Mouse (Mus musculus) urinary bladder, postnatal 36 days (tissue): ENCODE measurements around the gene Ranbp9.
"Not testable (repeated sequence)": the region's sequence is repeated elsewhere in the genome, so short reads cannot be mapped to it uniquely, and the experiment has no call there.

Experiments
- DNase-seq, 2 experiments: peaks; one replicate each; pipeline ENCODE4 v3.0.0; 2022; ENCODE audit warnings: low spot score in 2 of 2, mixed read lengths in 1 of 2

The Ranbp9 gene

DNA sequence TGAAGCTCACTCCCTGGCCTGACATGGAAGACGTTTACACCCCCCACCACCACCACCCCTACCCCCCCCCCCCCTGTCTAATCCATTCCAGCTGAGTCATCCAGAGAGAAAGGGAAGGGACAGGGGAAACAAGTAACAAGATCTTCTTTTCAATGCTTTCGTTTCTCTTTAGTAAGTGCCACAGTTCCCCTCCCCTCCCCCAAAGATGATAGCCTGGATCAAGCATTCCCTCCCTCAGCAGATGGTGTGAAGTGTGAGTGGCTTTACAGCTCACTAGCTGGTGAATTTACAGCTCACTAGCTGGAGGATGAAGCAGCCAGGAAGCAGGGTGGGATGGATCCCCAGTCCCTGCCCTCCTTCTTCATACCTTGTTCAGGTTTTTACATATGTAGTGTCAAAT, 15.6 kb upstream of the Ranbp9 start:
- no peak for DNase-seq

GRCm38 (mm10) chr13:43495645-43496044, 14.6 kb upstream of the Ranbp9 start:
- DNase-seq = no peak

DNA sequence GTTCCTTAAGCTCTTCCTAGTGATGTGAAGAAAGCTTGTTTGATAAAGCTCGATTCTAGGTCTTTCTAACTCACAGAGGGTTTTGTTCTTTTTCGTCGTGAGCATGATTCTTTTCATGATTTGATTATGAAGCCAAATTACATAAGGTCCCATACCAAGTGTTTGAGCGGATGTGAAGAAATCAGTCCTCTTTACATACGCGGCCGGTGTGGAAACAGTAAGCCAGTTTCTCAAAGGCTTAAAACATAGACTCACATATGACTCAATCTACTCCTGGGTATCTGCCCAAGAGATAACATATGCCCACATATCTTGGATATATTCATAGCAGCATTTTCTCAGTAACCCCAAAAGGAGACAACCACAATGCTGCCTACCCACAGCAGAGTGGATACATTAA, 12.6 kb upstream of the Ranbp9 start:
- DNase-seq = no peak

DNA sequence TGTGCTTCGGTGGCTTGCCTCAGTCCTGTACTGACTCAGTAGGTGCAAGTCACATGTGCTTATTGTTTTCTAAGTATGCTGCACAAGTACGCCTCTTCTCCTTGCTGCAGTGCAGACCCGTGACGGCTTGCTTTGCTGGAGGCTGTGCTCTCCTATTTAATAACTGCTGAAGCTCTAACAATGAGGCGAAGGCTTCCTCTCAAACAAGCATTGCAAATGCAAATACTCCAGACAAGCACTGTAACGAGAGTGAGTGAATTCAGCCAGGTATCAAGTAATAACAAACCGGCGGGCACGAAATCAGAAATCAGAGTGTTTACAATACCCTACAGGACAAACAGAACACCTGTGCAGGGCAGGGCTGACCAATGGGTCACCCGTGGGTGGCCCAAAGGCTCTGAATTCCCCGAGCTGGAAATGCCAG, 12.0 kb upstream of the Ranbp9 start:
- no peak for DNase-seq

GRCm38 (mm10) chr13:43486501-43487213, 5.6 kb upstream of the Ranbp9 start:
- no peak for DNase-seq

GRCm38 (mm10) chr13:43485278-43485976, 4.3 kb upstream of the Ranbp9 start:
- DNase-seq = no peak

DNA sequence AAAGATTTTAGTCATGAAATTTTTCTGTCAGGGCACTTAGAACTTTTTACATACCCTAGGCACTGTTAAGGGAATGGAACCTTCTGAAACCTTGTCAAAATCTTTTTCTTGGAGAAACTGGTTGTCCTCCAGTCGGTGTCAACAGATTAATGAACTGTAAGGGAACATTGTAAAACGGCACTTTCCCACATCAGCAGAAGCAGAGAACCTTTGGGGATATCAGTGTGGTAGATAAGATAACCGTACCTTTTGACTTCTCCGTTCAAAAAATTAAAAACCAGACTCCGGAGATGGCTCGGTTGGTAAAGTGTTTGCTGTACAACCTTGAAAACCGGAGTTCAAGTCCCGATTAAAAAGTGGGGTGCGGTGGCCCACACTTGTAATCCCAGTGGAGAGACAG, 1.7 kb upstream of the Ranbp9 start:
- no peak for DNase-seq

GRCm38 (mm10) chr13:43481859-43482245, 770 bp upstream of the Ranbp9 start:
- no peak for DNase-seq

- DNase-seq = no peak
Observed at GRCm38 (mm10) chr13:43480595-43480956, 506 bp downstream of the Ranbp9 start.

- peak; percentile 26 for DNase-seq
Observed at GRCm38 (mm10) chr13:43479767-43480571, 1.1 kb downstream of the Ranbp9 start.

DNA sequence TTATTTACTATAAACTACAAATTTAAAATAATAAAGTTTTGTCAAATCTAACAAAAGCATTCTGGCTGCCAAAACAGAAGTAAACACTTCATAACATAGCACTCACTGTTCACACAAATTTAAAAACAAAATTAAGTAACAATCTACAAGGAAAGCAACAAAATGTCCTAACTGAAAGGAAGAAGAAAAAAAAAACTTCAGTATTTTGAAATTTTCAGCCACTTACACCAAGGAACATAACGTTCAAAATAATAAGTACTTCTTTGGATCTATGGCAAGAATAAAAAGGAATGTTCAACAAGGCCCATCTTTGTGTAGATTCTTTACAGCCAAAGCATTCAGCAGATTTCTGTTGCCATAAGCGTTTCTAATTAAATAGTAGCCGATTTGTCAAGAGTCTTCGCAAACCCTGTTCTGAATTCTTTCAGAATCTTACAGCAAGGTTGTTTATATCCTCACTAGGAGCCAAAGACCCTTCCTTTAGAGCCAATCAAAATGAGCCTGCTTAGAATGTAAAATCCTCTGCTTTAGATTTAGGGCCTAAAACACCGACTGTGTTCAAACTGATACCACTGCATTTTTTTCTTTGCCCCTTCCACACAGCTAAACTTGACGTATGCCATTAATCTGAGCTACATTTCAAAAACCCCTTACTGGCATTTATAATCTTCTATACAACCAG, 1.9 kb downstream of the Ranbp9 start:
- DNase-seq = no peak

GRCm38 (mm10) chr13:43478586-43478985, 2.5 kb downstream of the Ranbp9 start:
- DNase-seq = peak; percentile 20 to 33

GRCm38 (mm10) chr13:43477098-43477697, 3.9 kb downstream of the Ranbp9 start:
- no peak for DNase-seq

- DNase-seq = no peak
Observed at GRCm38 (mm10) chr13:43476226-43476625, 4.9 kb downstream of the Ranbp9 start.

DNA sequence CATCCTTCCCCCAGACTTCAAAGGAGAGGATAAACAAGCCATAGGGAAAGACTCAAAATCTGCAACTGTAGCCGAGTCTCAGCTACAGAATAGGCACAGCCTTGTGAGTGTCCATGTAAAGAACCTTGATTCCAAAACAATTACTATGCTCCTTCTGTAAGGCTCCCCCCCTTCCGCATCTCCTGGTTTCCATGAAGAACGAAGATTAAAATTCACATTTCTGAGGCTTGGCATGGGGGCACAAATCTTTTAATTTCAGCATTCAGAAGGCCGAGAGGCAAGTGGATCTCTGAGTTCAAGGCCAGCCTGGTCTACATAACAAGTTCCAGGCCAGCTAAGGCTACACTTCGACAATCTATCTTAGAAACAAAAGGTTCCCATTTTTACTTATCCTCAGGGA, 6.4 kb downstream of the Ranbp9 start:
- DNase-seq = no peak

DNA sequence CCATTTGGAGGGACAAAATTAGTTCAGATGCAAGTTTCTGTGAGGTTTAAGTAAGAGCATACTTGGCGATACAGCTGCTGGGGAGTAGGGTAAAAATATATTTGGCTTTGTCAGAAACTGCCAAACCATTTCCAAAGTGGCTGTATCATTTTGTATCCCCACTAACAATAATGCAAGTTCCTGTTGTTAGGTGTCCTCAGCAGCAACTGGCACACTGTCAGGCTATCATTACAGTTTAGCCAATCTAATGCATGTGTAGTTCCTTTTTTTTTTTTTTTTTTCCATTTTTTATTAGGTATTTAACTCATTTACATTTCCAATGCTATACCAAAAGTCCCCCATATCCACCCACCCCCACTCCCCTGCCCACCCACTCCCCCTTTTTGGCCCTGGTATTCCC, 9.2 kb downstream of the Ranbp9 start:
- not testable (repeated sequence) for DNase-seq

DNA sequence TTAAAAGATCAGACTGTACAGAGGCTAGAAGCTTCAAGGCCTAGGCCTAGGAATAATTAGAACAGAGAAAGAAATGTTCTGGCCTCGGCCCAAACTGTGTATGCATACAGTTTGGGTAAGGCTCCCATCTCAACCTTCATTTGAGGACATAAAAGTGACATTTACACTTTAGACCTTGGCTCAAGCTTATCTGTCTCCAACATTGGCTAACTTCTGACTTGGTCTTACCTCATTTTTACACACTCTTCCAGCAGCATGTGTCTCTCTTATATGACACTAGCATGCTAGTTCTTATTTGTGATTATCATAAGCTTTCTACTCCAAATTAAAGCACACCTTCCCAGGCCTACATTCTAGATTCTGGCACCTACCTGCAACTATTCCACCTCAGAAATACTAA, 11.5 kb downstream of the Ranbp9 start:
- DNase-seq = no peak

- no peak for DNase-seq
Observed at GRCm38 (mm10) chr13:43464605-43465004, 16.5 kb downstream of the Ranbp9 start.

- DNase-seq = no peak
Observed at GRCm38 (mm10) chr13:43457161-43457560, 23.9 kb downstream of the Ranbp9 start.

DNA sequence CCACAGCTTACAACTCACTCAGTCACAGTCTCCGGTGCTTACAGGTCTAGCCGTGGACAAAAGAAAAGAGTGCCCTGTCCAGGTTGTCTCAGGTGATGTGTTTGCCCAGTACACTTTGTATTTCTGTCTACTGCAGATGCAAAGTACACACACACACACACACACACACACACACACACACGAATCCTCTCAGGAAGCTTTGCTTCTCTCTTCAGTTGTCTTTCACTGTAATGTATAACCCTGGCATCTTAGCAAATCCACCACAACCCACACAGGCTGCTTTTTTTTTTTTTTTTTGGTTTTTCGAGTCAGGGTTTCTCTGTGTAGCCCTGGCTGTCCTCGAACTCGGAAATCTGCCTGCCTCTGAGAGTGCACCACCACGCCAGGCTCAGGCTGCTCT, 26.7 kb downstream of the Ranbp9 start:
- DNase-seq = no peak

GRCm38 (mm10) chr13:43452843-43453605, 28.1 kb downstream of the Ranbp9 start:
- no peak for DNase-seq
